Mouse (Mus musculus) gastrocnemius, postnatal 10 days (tissue): Measurements from ENCODE around the gene Hadhb. TPM values are rescaled to one million over a fixed set of nuclear protein-coding genes. Genes with fewer than 3 reads are reported as not detected.
A peak's percentile ranks its signal among the peaks of the same experiment; 100 is the strongest.

Source experiments
- DNase-seq: peaks from one replicate; pipeline ENCODE4 v3.0.0; 2021; ENCODE audit warnings: mixed read lengths
- total RNA-seq, 2 experiments: library from RNA; stranded (reverse); gene quantifications; 2 replicates each; pipeline ENCODE4 v1.2.3; 2021

The Hadhb gene
- total RNA-seq, 2 experiments from 2014 or later: 239 to 273 TPM

- DNase-seq: no peak
Observed at GRCm38 (mm10) chr5:30127921-30128597, 27.0 kb upstream of the Hadhb start.

GRCm38 (mm10) chr5:30128680-30129079 lies 26.4 kb upstream of the Hadhb start:
- no peak for DNase-seq

GRCm38 (mm10) chr5:30131246-30131645 lies 23.8 kb upstream of the Hadhb start:
- no peak for DNase-seq

- DNase-seq: no peak
Observed at GRCm38 (mm10) chr5:30132173-30132572, 22.9 kb upstream of the Hadhb start.

- no peak for DNase-seq
Observed at GRCm38 (mm10) chr5:30135711-30136231, 19.3 kb upstream of the Hadhb start.

GRCm38 (mm10) chr5:30137271-30137670 lies 17.8 kb upstream of the Hadhb start:
- DNase-seq: no peak

- no peak for DNase-seq
Observed at GRCm38 (mm10) chr5:30138193-30138592, 16.9 kb upstream of the Hadhb start.

GRCm38 (mm10) chr5:30146526-30146925 lies 8.5 kb upstream of the Hadhb start:
- no peak for DNase-seq

- DNase-seq: no peak
Observed at GRCm38 (mm10) chr5:30148133-30148920, 6.7 kb upstream of the Hadhb start.

- no peak for DNase-seq
Observed at GRCm38 (mm10) chr5:30152007-30152406, 3.0 kb upstream of the Hadhb start.

- no peak for DNase-seq
Observed at GRCm38 (mm10) chr5:30152413-30152812, 2.6 kb upstream of the Hadhb start.

GRCm38 (mm10) chr5:30153222-30153621 lies 1.8 kb upstream of the Hadhb start:
- DNase-seq: no peak

GRCm38 (mm10) chr5:30154013-30154412 lies 1.0 kb upstream of the Hadhb start:
- DNase-seq: no peak

GRCm38 (mm10) chr5:30155395-30155792 lies 346 bp downstream of the Hadhb start:
- no peak for DNase-seq

- no peak for DNase-seq
Observed at GRCm38 (mm10) chr5:30155821-30156629, 977 bp downstream of the Hadhb start.

- DNase-seq: peak; percentile 18
Observed at GRCm38 (mm10) chr5:30159601-30160000, 4.6 kb downstream of the Hadhb start.

- no peak for DNase-seq
Observed at GRCm38 (mm10) chr5:30161836-30162235, 6.8 kb downstream of the Hadhb start.

GRCm38 (mm10) chr5:30162339-30162738 lies 7.3 kb downstream of the Hadhb start:
- DNase-seq: no peak

- no peak for DNase-seq
Observed at GRCm38 (mm10) chr5:30165234-30165946, 10.3 kb downstream of the Hadhb start.

- no peak for DNase-seq
Observed at GRCm38 (mm10) chr5:30170303-30170940, 15.4 kb downstream of the Hadhb start.

GRCm38 (mm10) chr5:30172115-30172514 lies 17.1 kb downstream of the Hadhb start:
- no peak for DNase-seq
